ENCODE assay signal across 30 mouse cellular contexts in genomic region chr9:84936291-84937055, GRCm38 (mm10).
DNase-seq lines count a peak whose midpoint lies in the region; ATAC-seq and TF ChIP-seq lines count a peak whose summit lies in the region.
"Had no signal": no experiment of that assay in that cellular context is flagged by ENCODE, and none has a peak within 500 bp of the region (broad histone marks: within the 10 kb centered on the region; RNA-seq: fewer than 3 reads in every experiment).

No protein-coding gene starts in this region.

- H3K27ac ChIP-seq in forebrain, postnatal 0 days (ENCODE audit: low read depth, low read length): no peak overlapping the region
- H3K27ac ChIP-seq in forebrain, embryonic 16.5 days (ENCODE audit: low read length): no peak overlapping the region
- no peak overlapping the region for H3K27ac ChIP-seq in neural tube, embryonic 14.5 days (ENCODE audit: low read depth, low read length)
- H3K27ac ChIP-seq: forebrain, embryonic 12.5 days; heart, adult 2 months; kidney, embryonic 15.5 days; layer of hippocampus, adult 2 months; limb, embryonic 12.5 days; liver, embryonic 15.5 days; midbrain, embryonic 15.5 days; stomach, postnatal 0 days had no signal

- H3K36me3 ChIP-seq in forebrain, postnatal 0 days (ENCODE audit: insufficient read depth): no peaks in the 10 kb centered on the region
- H3K36me3 ChIP-seq in forebrain, embryonic 16.5 days (ENCODE audit: control insufficient read depth, insufficient read depth): no peaks in the 10 kb centered on the region
- no peaks in the 10 kb centered on the region for H3K36me3 ChIP-seq in neural tube, embryonic 14.5 days (ENCODE audit: control insufficient read depth, insufficient read depth, low read length)
- H3K36me3 ChIP-seq: forebrain, embryonic 12.5 days; heart, embryonic 12.5 days; kidney, embryonic 15.5 days; limb, embryonic 12.5 days; liver, embryonic 15.5 days; midbrain, embryonic 15.5 days had no signal

- no peak overlapping the region for H3K9ac ChIP-seq in forebrain, postnatal 0 days
- H3K9ac ChIP-seq in forebrain, embryonic 16.5 days (replicated peaks; ENCODE audit: low read depth, low read length): no peak overlapping the region
- H3K9ac ChIP-seq in neural tube, embryonic 14.5 days (replicated peaks; ENCODE audit: low read depth, low read length): no peak overlapping the region
- H3K9ac ChIP-seq: forebrain, embryonic 12.5 days; heart, embryonic 12.5 days; kidney, embryonic 15.5 days; limb, embryonic 12.5 days; liver, embryonic 15.5 days; lung, embryonic 14.5 days; midbrain, embryonic 15.5 days had no signal

- no peaks in the 10 kb centered on the region for H3K4me1 ChIP-seq in forebrain, postnatal 0 days (ENCODE audit: insufficient read depth)
- no peaks in the 10 kb centered on the region for H3K4me1 ChIP-seq in forebrain, embryonic 16.5 days (replicated peaks; ENCODE audit: control insufficient read depth, insufficient read depth, low read length)
- no peaks in the 10 kb centered on the region for H3K4me1 ChIP-seq in neural tube, embryonic 14.5 days (ENCODE audit: control insufficient read depth, insufficient read depth, low read length)
- H3K4me1 ChIP-seq: forebrain, embryonic 12.5 days; heart, embryonic 12.5 days; kidney, embryonic 15.5 days; limb, embryonic 12.5 days; liver, embryonic 15.5 days; midbrain, embryonic 15.5 days had no signal

- no peak for TF ChIP-seq CTCF in forebrain, postnatal 0 days (IDR thresholded peaks at IDR 0.05; ENCODE audit: low read depth)
- no peak for TF ChIP-seq CTCF in brain, embryonic 14.5 days (IDR thresholded peaks at IDR 0.05; ENCODE audit: borderline replicate concordance, extremely low read depth, insufficient read depth, insufficient read length)

- peak; percentile 36 for DNase-seq in forebrain, postnatal 0 days
- peak; percentile 3 to 4 for DNase-seq in layer of hippocampus, postnatal 14 days (ENCODE audit: low spot score in 2 of 2)
- no peak for DNase-seq in layer of hippocampus, postnatal 36 days
- DNase-seq in brain, embryonic 14.5 days (ENCODE audit: low read depth): peak; percentile 52
- no peak for DNase-seq in embryo, embryonic 10.5 days (ENCODE audit: low spot score)
- DNase-seq: adrenal gland, postnatal 36 days; cerebellum, adult 9-10 months; heart, adult 2 months; heart, postnatal 4 days; kidney, adult 18-20 months; kidney, postnatal 25 days; lung, embryonic 14.5 days; lung, postnatal 14 days; right cerebral cortex, adult 18-20 months; spleen, adult 18-20 months; thymus, adult 2 months; thymus, postnatal 36 days had no signal

- no peak; the same call in 1 of the 2 replicates for ATAC-seq in forebrain, postnatal 0 days
- ATAC-seq in forebrain, embryonic 16.5 days: no peak
- peak; percentile 93 for ATAC-seq in neural tube, embryonic 14.5 days (ENCODE audit: low read depth)
- ATAC-seq: CD4-positive, CD25-positive, alpha-beta regulatory T cell, adult 4 months; midbrain, embryonic 15.5 days had no signal

- no peak overlapping the region for H3K4me3 ChIP-seq in forebrain, postnatal 0 days (ENCODE audit: low read depth, low read length)
- H3K4me3 ChIP-seq in forebrain, embryonic 16.5 days (replicated peaks; ENCODE audit: low read length): no peak overlapping the region
- no peak overlapping the region for H3K4me3 ChIP-seq in neural tube, embryonic 14.5 days (ENCODE audit: low read depth, low read length)
- H3K4me3 ChIP-seq: erythroblast, embryonic 14.5 days; forebrain, embryonic 12.5 days; heart, adult 2 months; heart, embryonic 12.5 days; kidney, embryonic 15.5 days; layer of hippocampus, adult 2 months; limb, embryonic 12.5 days; liver, embryonic 15.5 days; midbrain, embryonic 15.5 days; myocyte had no signal

- no peak overlapping the region for H3K4me2 ChIP-seq in forebrain, postnatal 0 days (ENCODE audit: low read depth)
- no peak overlapping the region for H3K4me2 ChIP-seq in forebrain, embryonic 16.5 days (ENCODE audit: low read length)
- no peak overlapping the region for H3K4me2 ChIP-seq in neural tube, embryonic 14.5 days (ENCODE audit: low read depth, low read length)
- H3K4me2 ChIP-seq: forebrain, embryonic 12.5 days; heart, embryonic 12.5 days; kidney, embryonic 15.5 days; limb, embryonic 12.5 days; liver, embryonic 15.5 days; lung, embryonic 14.5 days; midbrain, embryonic 15.5 days had no signal

- H3K27me3 ChIP-seq in forebrain, postnatal 0 days (ENCODE audit: insufficient read depth, low read length): no peaks in the 10 kb centered on the region
- no peaks in the 10 kb centered on the region for H3K27me3 ChIP-seq in forebrain, embryonic 16.5 days (replicated peaks; ENCODE audit: control insufficient read depth, insufficient read depth, low read length)
- H3K27me3 ChIP-seq in neural tube, embryonic 14.5 days (ENCODE audit: control insufficient read depth, insufficient read depth, low read length): no peaks in the 10 kb centered on the region
- H3K27me3 ChIP-seq: forebrain, embryonic 12.5 days; heart, embryonic 12.5 days; kidney, embryonic 15.5 days; limb, embryonic 12.5 days; liver, embryonic 15.5 days; midbrain, embryonic 15.5 days had no signal

- no peaks in the 10 kb centered on the region for H3K9me3 ChIP-seq in forebrain, postnatal 0 days (ENCODE audit: low read length)
- no peaks in the 10 kb centered on the region for H3K9me3 ChIP-seq in forebrain, embryonic 16.5 days (ENCODE audit: control insufficient read depth, low read length)
- no peaks in the 10 kb centered on the region for H3K9me3 ChIP-seq in neural tube, embryonic 14.5 days (ENCODE audit: control insufficient read depth, low read length)
- H3K9me3 ChIP-seq: forebrain, embryonic 12.5 days; heart, embryonic 12.5 days; kidney, embryonic 15.5 days; limb, embryonic 12.5 days; liver, embryonic 15.5 days; midbrain, embryonic 15.5 days had no signal

- 57% methylated on average over 2 of the region's 2 CpGs for WGBS in forebrain, postnatal 0 days
- WGBS in forebrain, embryonic 16.5 days: 60% methylated on average over 2 of the region's 2 CpGs
- WGBS in neural tube, embryonic 14.5 days: 55% methylated on average over 2 of the region's 2 CpGs

- TF ChIP-seq POLR2A in brain, embryonic 14.5 days (IDR thresholded peaks at IDR 0.05; ENCODE audit: borderline replicate concordance, extremely low read depth, insufficient read depth, insufficient read length, poor library complexity, severe bottlenecking): no peak

Comparison
In these comparisons a context has a peak if more than half of its experiments do, and no peak if none do; other contexts are left out.
1. DNase-seq: peak in forebrain, postnatal 0 days (single experiment), layer of hippocampus, postnatal 14 days (2 of 2) and brain, embryonic 14.5 days (single experiment); none in layer of hippocampus, postnatal 36 days (0 of 2) and embryo, embryonic 10.5 days (single experiment).